Mouse (Mus musculus): ENCODE measurements at regions not wholly inside any gene's neighbourhood (a gene's known extent, or its start where the extent isn't known, plus 50 kb on each side); places are given as distances from the start of the nearest gene placed in this dataset.
A peak's percentile ranks its signal among the peaks of the same experiment; 100 is the strongest.

- H3K27ac ChIP-seq (replicated peaks; ENCODE audit: low read depth, low read length), result peak overlapping the region; percentile 21; the same call in 1 of the 2 replicates
- no peaks in the 10 kb centered on the region for H3K27me3 ChIP-seq (replicated peaks; ENCODE audit: control insufficient read depth, insufficient read depth, low read length)
- no peak overlapping the region for H3K4me2 ChIP-seq (ENCODE audit: low read depth, low read length)
- H3K9ac ChIP-seq (ENCODE audit: low read depth, low read length), result no peak overlapping the region
- DNase-seq (ENCODE audit: low spot score) (no peak), ATAC-seq (ENCODE audit: low read depth) (no peak)
- 71% methylated on average over 6 of the region's 6 CpGs for WGBS
- no peaks in the 10 kb centered on the region for H3K36me3 ChIP-seq (ENCODE audit: control insufficient read depth, insufficient read depth, low read length)
- peaks cover 47% of the 10 kb centered on the region for H3K4me1 ChIP-seq (ENCODE audit: control insufficient read depth, insufficient read depth, low read length)
- H3K4me3 ChIP-seq (ENCODE audit: low read depth, low read length), result no peak overlapping the region
- no peaks in the 10 kb centered on the region for H3K9me3 ChIP-seq (ENCODE audit: control insufficient read depth, low read length)
Observed at GRCm38 (mm10) chr1:90283912-90284636, 80.3 kb downstream of the Ackr3 start.

DNA sequence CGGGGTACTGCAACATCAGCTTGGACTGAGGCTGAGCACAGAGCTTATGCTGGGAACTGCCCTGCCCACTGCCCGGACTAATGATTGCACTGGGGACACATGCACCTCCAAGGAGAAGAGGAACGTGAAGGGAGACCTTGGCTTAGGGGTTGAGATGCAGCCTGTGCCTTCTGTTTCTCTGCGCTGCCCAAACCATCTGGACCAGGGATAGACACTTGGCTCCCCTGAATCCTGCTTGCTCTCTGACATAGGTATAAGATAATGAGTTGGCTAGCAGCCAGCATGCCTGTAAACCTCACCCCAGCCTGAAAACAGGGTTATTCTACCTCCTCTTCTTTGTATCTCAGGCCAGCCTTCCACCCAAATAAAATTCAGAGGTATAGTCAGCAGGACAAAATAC is 81.5 kb downstream of the Ackr3 start:
- no peak for DNase-seq (ENCODE audit: low spot score)
- H3K36me3 ChIP-seq (ENCODE audit: control insufficient read depth, insufficient read depth, low read length), result no peaks in the 10 kb centered on the region
- H3K9me3 ChIP-seq (ENCODE audit: control insufficient read depth, low read length), result no peaks in the 10 kb centered on the region
- H3K4me2 ChIP-seq (ENCODE audit: low read depth, low read length), result no peak overlapping the region
- H3K4me3 ChIP-seq (ENCODE audit: low read depth, low read length), result no peak overlapping the region
- 63% methylated on average over 4 of the region's 4 CpGs for WGBS
- H3K27ac ChIP-seq (replicated peaks; ENCODE audit: low read depth, low read length), result no peak overlapping the region
- no peak overlapping the region for H3K9ac ChIP-seq (ENCODE audit: low read depth, low read length)
- H3K27me3 ChIP-seq (replicated peaks; ENCODE audit: control insufficient read depth, insufficient read depth, low read length), result no peaks in the 10 kb centered on the region
- no peak for ATAC-seq (ENCODE audit: low read depth)
- H3K4me1 ChIP-seq (ENCODE audit: control insufficient read depth, insufficient read depth, low read length), result peaks cover 51% of the 10 kb centered on the region

DNA sequence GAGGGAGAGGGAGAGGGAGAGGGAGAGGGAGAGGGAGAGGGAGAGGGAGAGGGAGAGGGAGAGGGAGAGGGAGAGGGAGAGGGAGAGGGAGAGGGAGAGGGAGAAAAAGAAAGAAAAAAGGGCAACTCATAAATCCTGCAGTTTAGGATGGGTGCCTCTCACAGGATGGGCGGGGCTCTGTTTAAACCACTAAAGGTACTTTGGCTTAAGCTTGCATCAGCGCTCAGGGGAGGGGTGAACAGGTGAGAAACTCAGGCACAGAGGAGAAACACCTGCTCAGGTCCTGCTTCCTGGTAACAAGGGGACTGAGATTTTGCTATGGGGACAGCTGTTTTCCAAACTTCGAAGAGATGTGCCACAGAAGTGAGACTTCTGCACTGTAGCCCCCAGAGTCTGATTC is 83.5 kb downstream of the Ackr3 start:
- peaks cover 50% of the 10 kb centered on the region for H3K4me1 ChIP-seq (ENCODE audit: control insufficient read depth, insufficient read depth, low read length)
- peak; percentile 74 for DNase-seq (ENCODE audit: low spot score)
- no peak overlapping the region for H3K4me3 ChIP-seq (ENCODE audit: low read depth, low read length)
- H3K36me3 ChIP-seq (ENCODE audit: control insufficient read depth, insufficient read depth, low read length), result no peaks in the 10 kb centered on the region
- no peak overlapping the region for H3K9ac ChIP-seq (ENCODE audit: low read depth, low read length)
- ATAC-seq (ENCODE audit: low read depth), result no peak
- H3K27me3 ChIP-seq (replicated peaks; ENCODE audit: control insufficient read depth, insufficient read depth, low read length), result no peaks in the 10 kb centered on the region
- H3K4me2 ChIP-seq (ENCODE audit: low read depth, low read length), result no peak overlapping the region
- H3K27ac ChIP-seq (replicated peaks; ENCODE audit: low read depth, low read length), result no peak overlapping the region
- H3K9me3 ChIP-seq (ENCODE audit: control insufficient read depth, low read length), result no peaks in the 10 kb centered on the region
- WGBS, result 81% methylated on average over 3 of the region's 3 CpGs

- peak; percentile 19; the same call in 1 of the 2 replicates for ATAC-seq (ENCODE audit: low read depth)
- WGBS, result 73% methylated on average over 8 of the region's 8 CpGs
- no peaks in the 10 kb centered on the region for H3K27me3 ChIP-seq (replicated peaks; ENCODE audit: control insufficient read depth, insufficient read depth, low read length)
Observed at GRCm38 (mm10) chr1:90288892-90289731, 85.3 kb downstream of the Ackr3 start.

DNA sequence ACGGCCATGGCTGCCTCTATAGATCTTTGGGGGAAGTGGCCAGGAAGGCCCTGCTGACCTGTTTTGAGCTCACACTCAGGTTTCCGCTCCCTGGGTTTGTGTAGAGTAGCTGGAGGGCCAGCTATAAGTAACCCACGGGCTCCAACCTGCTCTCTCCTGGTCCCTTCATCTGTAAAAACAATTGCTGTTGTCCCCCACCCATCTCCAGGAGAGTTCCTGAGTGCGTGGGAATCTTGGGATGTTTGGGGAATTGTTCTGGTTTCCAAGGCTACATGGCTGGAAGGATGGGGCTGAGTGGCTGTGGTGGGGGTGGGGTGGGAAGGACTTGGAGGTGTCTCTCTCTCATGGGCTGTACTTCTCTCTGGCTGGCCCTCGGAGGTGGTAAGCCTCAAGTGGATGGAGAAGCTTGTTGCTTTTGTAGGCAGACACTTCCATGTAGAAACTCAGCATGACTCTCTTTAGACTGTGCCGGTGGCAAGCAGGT is 86.0 kb downstream of the Ackr3 start:
- H3K9ac ChIP-seq (ENCODE audit: low read depth, low read length), result no peak overlapping the region
- H3K36me3 ChIP-seq (ENCODE audit: control insufficient read depth, insufficient read depth, low read length), result no peaks in the 10 kb centered on the region
- peaks cover 24% of the 10 kb centered on the region for H3K4me1 ChIP-seq (ENCODE audit: control insufficient read depth, insufficient read depth, low read length)
- WGBS, result 49% methylated on average over 6 of the region's 6 CpGs
- H3K9me3 ChIP-seq (ENCODE audit: control insufficient read depth, low read length), result no peaks in the 10 kb centered on the region
- DNase-seq (ENCODE audit: low spot score) (no peak), ATAC-seq (ENCODE audit: low read depth) (no peak)
- H3K4me3 ChIP-seq (ENCODE audit: low read depth, low read length), result no peak overlapping the region
- H3K27ac ChIP-seq (replicated peaks; ENCODE audit: low read depth, low read length), result no peak overlapping the region
- H3K4me2 ChIP-seq (ENCODE audit: low read depth, low read length), result no peak overlapping the region
- no peaks in the 10 kb centered on the region for H3K27me3 ChIP-seq (replicated peaks; ENCODE audit: control insufficient read depth, insufficient read depth, low read length)

More at GRCm38 (mm10) chr1:90288892-90289731, 85.3 kb downstream of the Ackr3 start:
- H3K4me2 ChIP-seq (ENCODE audit: low read depth, low read length), result no peak overlapping the region
- no peak overlapping the region for H3K4me3 ChIP-seq (ENCODE audit: low read depth, low read length)
- no peaks in the 10 kb centered on the region for H3K9me3 ChIP-seq (ENCODE audit: control insufficient read depth, low read length)
- no peak overlapping the region for H3K9ac ChIP-seq (ENCODE audit: low read depth, low read length)
- DNase-seq (ENCODE audit: low spot score), result no peak
- no peaks in the 10 kb centered on the region for H3K36me3 ChIP-seq (ENCODE audit: control insufficient read depth, insufficient read depth, low read length)
- H3K27ac ChIP-seq (replicated peaks; ENCODE audit: low read depth, low read length), result no peak overlapping the region
- peaks cover 31% of the 10 kb centered on the region for H3K4me1 ChIP-seq (ENCODE audit: control insufficient read depth, insufficient read depth, low read length)

- Histone ChIP-seq H3K9me3 (ENCODE audit: control insufficient read depth, low read length) (no peaks in the 10 kb centered on the region), H3K4me2 (ENCODE audit: low read depth, low read length) (no peak overlapping the region), H3K4me1 (ENCODE audit: control insufficient read depth, insufficient read depth, low read length) (peaks cover 16% of the 10 kb centered on the region), H3K4me3 (ENCODE audit: low read depth, low read length) (no peak overlapping the region), H3K27me3 (replicated peaks; ENCODE audit: control insufficient read depth, insufficient read depth, low read length) (no peaks in the 10 kb centered on the region), H3K9ac (ENCODE audit: low read depth, low read length) (no peak overlapping the region), H3K36me3 (ENCODE audit: control insufficient read depth, insufficient read depth, low read length) (no peaks in the 10 kb centered on the region), H3K27ac (replicated peaks; ENCODE audit: low read depth, low read length) (no peak overlapping the region)
- 52% methylated on average over 7 of the region's 7 CpGs for WGBS
- DNase-seq (ENCODE audit: low spot score) (no peak), ATAC-seq (ENCODE audit: low read depth) (no peak)
Observed at GRCm38 (mm10) chr1:90290428-90291197, 86.8 kb downstream of the Ackr3 start.

DNA sequence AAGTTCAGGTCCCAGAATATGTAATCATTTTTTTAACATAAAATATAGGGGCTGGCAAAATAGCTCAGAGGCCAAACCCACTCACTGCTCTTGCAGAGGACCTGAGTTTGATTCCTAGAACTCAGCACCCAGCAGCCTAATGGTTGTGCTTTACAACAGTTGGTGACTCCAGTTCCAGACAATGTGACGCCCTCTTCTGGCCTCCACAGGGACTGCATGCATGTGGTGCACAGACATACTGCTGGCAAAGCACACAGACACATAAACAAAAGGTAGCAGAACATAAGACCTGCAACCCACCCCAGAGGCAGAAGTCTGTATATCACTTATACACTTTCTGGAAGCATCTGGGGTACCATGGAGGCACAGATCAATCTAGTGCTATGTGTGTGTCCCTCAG is 87.5 kb downstream of the Ackr3 start:
- no peaks in the 10 kb centered on the region for H3K9me3 ChIP-seq (ENCODE audit: control insufficient read depth, low read length)
- H3K27ac ChIP-seq (replicated peaks; ENCODE audit: low read depth, low read length), result no peak overlapping the region
- DNase-seq (ENCODE audit: low spot score), result no peak
- H3K4me3 ChIP-seq (ENCODE audit: low read depth, low read length), result no peak overlapping the region
- H3K4me2 ChIP-seq (ENCODE audit: low read depth, low read length), result no peak overlapping the region
- no peak for ATAC-seq (ENCODE audit: low read depth)
- H3K4me1 ChIP-seq (ENCODE audit: control insufficient read depth, insufficient read depth, low read length), result peaks cover 11% of the 10 kb centered on the region
- no peaks in the 10 kb centered on the region for H3K36me3 ChIP-seq (ENCODE audit: control insufficient read depth, insufficient read depth, low read length)
- H3K9ac ChIP-seq (ENCODE audit: low read depth, low read length), result no peak overlapping the region
- H3K27me3 ChIP-seq (replicated peaks; ENCODE audit: control insufficient read depth, insufficient read depth, low read length), result no peaks in the 10 kb centered on the region
- 78% methylated on average over 1 of the region's 1 CpGs for WGBS

- no peaks in the 10 kb centered on the region for H3K4me1 ChIP-seq (ENCODE audit: control insufficient read depth, insufficient read depth, low read length)
- DNase-seq (ENCODE audit: low spot score), result no peak
- no peaks in the 10 kb centered on the region for H3K36me3 ChIP-seq (ENCODE audit: control insufficient read depth, insufficient read depth, low read length)
- H3K4me3 ChIP-seq (ENCODE audit: low read depth, low read length), result no peak overlapping the region
- no peak overlapping the region for H3K4me2 ChIP-seq (ENCODE audit: low read depth, low read length)
- H3K9me3 ChIP-seq (ENCODE audit: control insufficient read depth, low read length), result no peaks in the 10 kb centered on the region
- WGBS, result 62% methylated on average over 5 of the region's 5 CpGs
- no peak for ATAC-seq (ENCODE audit: low read depth)
- no peak overlapping the region for H3K27ac ChIP-seq (replicated peaks; ENCODE audit: low read depth, low read length)
- no peaks in the 10 kb centered on the region for H3K27me3 ChIP-seq (replicated peaks; ENCODE audit: control insufficient read depth, insufficient read depth, low read length)
- no peak overlapping the region for H3K9ac ChIP-seq (ENCODE audit: low read depth, low read length)
Observed at GRCm38 (mm10) chr1:90297751-90298150, 94.0 kb downstream of the Ackr3 start.

All from embryonic facial prominence, embryonic 14.5 days (tissue).